Mouse (Mus musculus): ENCODE results near the gene Flt3l.
A peak's percentile ranks its signal among the peaks of the same experiment; 100 is the strongest.
"Not testable (repeated sequence)": the region's sequence is repeated elsewhere in the genome, so short reads cannot be mapped to it uniquely, and the experiment has no call there.

The Flt3l gene

DNA sequence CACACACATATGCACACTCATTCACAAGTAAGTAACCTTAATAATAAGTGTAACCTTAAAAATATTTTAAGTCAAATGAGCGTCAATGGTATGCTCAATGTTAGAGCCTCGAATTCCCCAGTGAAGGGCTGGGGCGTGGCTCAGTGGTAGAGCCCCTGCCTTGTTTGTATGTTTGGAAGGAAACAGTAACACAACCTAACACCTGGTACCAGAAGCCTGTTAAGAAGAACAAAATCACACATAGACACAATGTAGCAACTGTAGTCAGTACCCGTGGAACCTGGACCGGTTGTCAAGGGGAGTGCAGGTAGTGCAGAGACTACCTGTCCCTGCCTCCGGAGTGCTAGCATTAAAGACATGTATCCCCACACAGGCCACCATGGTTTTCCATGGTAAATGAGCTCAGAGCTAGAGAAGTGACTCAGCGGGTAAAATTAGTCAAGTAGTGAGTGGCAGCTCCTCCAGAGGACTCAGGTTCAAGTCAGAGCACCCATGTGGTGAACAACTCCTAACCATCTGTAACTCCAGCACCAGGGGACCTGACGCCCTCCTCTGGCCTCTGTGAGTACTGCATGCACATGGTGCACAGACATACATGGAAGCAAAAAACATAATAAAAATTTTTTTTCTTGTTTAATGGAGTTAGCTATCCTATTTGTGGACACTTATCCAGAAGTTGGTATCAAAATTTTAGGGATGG lies 37.5 kb downstream of the Flt3l start:
- DNase-seq (ENCODE audit: low spot score in 2 of 2) = no peak

DNA sequence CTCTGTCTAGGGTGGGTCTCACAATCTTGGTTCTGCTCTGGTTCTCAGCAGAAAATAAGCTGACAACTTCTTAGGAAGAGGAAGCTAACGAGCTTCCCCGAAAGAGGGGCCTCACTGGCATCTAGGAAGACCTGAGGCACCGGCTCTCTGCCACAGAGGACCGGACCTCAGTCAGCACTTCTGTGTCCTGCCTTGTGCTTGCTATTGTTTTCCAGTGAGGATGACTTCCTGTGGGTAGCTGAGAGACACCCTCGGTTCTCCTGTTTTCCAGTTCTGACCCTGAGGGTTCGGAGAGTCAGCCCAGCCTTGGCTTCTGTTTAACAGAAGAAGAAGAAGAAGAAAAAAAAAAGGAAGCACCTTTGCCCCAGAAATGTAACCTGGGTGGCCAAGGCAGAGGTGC lies 38.8 kb downstream of the Flt3l start:
- DNase-seq (ENCODE audit: low spot score in 2 of 2) = no peak

DNA sequence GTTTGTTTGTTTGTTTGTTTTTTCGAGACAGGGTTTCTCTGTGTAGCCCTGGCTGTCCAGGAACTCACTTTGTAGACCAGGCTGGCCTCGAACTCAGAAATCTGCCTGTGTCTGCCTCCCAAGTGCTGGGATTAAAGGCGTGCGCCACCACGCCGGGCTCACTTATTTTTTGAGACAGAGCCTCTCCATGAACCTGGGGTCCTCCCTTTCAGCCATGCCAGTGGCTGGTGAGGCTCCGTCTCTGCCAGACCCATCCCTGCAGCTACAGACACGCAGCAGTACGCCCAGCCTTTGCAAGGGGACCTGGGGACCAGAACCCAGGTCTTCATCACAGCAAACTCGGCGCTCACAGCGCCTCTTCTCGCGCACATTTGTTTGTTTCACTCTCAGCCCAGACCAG lies 40.3 kb downstream of the Flt3l start:
- not testable (repeated sequence) for DNase-seq (ENCODE audit: low spot score in 2 of 2)

DNA sequence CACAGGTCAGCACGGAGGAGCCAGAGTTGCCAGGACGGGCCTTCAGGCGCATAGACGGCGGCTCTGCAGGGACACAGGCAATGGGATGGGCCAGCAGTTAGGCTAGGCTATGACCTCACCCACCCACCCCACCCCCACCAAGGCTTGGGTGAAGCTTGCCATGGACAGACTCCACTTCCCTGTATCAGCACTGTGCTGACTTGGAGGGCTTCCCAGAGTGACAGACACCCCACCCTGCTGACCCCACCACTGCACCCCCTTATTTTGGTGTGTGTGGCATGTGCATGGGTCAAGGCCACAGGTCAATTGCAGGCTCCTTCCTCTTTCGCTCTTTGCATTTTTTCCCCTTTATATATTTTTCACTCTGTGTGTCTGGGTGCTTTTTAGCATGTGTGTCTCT lies 40.9 kb downstream of the Flt3l start:
- no peak for DNase-seq (ENCODE audit: low spot score in 2 of 2)

DNA sequence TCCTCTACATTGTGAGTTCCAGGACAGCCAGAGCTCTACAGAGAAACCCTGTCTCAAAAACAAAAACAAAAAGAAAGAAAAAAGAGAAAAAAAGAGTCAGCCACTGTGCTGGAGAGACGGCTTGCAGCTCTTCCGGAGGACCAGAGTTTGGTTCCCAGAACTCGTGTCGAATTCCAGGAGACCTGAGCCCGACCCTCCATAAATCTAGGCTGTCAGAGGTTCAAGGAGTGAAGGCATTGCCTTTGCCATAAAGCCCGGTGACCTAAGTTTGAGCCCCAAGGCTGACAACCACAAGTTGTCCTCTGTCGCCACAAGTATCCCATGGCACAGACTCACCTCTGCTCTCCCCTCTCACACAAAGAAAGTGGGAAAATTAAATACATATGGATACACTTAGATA lies 42.1 kb downstream of the Flt3l start:
- no peak for DNase-seq (ENCODE audit: low spot score in 2 of 2)

DNA sequence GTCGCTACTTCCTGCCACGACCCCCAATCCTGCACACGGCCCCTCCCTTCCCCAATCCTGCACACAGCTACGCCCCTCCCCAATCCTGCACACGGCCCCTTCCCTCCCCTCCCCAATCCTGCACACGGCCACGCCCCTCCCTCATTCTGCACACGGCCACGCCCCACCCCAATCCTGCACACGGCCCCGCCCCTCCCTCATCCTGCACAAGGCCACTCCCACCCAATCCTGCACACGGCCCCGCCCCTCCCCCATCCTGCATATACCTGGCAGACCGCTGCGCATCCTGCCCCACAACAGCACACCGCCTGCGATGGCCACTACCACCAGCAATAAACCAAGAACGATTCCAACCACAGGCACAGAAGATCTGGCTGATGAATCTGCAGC lies 42.7 kb downstream of the Flt3l start:
- no peak for DNase-seq (ENCODE audit: low spot score in 2 of 2)

DNA sequence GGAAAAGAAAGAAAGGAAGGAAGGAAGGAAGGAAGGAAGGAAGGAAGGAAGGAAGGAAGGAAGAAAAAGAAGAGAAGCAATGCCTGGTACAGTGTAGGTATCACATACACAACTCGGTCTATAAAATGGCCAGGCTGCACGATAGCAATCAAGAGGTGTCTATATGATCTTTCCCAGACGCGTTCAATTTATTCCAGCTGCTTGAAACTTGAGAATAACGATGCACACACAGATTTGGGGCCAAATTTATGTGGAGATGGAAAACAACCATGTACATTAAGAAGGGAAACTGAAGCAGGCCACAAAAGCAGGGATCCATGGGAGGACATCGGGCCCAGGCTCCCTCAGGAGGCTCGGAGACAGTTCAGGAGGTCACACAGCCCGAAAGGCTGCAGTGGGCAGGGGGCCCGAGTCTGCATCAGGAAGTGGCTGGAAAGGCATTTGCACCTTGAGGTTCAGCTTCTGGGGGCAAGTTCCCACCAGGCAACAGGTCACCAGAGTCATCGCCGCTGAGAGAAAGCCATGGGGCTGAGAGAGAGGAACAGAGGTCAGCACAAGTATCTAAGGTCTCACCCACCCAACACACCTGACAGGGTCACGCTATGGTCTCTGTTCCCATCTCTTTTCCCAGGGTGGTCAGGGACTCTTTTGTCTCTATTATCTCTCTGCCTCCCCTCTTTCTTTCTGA lies 43.3 kb downstream of the Flt3l start:
- no peak for DNase-seq (ENCODE audit: low spot score in 2 of 2)

DNA sequence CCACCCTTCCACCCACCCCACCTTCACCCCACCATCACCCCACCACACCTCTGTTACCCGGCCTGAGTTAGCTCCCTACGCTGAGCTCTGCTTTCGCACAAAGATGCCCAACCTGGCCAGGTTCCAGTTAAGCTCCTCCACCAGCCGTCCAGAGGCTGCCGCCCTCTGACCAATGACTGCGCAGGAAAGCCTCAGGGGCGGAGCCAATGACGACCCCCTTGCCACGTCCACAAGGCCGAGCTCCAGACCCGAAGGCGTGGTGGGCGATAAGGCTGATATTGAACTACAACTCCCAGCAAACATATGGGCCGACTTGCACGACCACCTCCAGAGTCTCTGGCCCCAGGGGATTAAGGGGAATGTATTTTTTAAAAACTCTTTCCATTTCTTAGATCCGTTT lies 44.2 kb downstream of the Flt3l start, which contains the start of gene Rcn3:
Rcn3 (minus strand) TSS at position 174 of the 400 bp plus-strand sequence.
- peak in 1 of 2 experiments; percentile 33 for DNase-seq (ENCODE audit: low spot score in 2 of 2)

DNA sequence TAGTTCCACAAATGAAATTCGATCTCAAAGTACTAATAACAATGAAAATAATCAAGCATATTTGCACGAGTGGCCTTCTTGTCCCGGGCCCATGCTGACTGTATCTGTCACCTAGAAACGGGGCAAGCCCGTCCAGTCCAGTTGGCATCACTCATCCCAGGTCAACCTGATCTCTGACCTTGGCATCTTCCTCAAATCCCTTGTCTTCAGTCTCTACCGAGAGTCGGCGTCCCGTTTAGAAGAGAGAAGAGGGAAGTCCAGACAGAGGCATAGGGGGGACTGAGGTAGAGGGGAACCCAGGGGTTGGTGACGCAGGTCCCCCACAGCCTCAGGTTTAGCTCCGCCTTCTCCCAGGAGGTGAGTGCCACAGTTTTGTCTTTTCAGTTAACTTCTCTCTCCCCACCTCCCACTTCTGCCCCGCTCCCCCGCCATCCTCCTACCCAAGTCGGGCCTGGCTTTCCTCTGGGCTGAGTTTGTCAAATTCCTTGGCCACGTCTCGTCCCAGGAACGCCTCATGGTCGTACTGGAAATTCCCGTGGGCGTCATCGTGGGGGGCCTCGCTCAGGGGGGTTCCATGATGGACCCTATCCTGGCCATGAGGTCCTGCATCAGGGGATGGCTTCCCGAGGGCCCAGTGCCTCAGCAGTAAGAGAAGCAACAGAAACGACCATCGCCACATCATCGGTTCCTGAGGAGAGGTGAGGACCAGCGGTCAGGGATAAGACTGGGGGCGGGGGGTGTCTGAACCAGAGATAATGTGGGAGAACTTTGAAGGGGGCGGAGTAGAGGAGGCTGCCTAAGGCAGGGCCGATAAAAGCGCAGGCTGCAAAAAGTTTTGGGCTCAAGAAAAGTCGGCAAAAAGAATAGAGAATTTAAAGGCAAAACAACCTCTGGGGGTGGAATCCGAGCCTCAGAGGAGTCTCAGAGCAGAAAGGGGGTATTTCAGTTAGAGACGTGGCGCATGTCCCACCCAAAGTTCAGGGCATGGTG lies 44.9 kb downstream of the Flt3l start:
- no peak for DNase-seq (ENCODE audit: low spot score in 2 of 2)

DNA sequence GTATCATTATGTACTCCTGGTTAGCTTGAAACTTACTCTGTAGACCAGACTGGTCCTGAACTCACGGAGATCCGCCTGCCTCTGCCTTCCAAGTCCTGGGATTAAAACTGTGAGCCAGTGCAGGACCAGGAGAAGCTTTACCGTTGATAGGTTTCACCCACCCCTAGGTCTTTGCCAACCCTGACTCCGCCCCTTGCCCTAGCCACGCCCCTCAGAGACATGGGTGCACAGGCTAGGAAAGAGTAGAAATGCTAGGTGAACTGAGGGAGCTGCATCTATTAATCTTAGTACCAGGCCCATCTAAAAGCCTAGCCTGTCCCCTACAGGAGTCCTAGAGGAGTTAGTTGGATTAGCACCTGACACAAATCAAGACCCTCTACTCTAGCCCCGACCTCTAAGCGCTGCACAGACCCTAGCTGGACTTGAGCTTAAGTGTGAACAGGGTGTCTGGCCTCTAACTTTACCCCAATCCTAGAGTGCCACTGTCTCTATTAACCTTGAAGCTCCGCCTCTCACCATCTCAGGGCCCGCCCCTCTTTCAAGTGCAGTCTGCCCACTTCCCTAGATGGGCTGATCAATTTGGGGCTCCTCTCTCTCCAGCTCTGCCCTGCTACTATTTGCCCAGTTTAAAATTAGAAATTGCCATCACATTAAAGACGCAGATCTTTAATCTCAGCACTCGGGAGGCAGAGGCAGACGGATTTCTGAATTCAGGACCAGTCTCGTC lies 45.8 kb downstream of the Flt3l start:
- DNase-seq (ENCODE audit: low spot score in 2 of 2) = peak in 1 of 2 experiments; percentile 31

DNA sequence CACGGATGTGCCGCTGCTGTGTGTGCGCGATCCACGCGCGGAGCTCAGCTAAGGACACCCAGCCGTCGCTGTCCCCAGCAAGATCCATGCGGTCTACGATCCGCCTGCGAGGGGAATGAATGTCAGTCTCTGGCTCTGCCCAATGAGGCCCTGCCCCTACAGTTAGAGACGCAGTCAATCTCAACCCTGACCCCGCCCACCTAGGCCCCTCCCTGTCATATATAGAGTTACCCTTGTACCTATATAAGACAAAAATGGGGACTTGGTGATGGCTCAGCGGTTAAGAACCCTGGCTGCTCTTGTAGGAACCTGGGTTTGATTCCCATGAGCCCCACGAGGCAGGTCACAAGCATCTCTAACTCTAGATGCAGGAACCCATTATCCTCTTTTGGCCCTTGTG lies 47.6 kb downstream of the Flt3l start:
- DNase-seq (ENCODE audit: low spot score in 2 of 2) = no peak

DNA sequence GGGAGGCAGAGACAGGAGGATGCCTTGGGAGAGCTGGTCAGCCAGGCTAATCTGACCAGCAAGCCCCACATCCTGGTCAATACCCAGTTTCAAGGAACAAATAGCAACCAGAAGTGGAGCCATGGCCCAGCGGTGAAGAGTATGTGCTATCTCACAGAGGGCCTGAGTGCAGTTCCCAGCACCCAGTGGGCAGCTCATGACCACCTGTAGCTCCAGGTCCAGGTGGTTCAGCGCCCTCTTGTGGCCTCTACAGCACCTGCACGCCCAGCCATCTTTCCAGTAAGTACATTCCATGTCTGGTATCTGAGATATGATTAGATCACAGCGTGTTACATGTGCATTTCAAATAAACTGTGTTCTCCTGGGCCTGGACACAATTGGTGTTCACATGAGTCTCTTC lies 50.1 kb downstream of the Flt3l start:
- no peak for DNase-seq (ENCODE audit: low spot score in 2 of 2)

DNA sequence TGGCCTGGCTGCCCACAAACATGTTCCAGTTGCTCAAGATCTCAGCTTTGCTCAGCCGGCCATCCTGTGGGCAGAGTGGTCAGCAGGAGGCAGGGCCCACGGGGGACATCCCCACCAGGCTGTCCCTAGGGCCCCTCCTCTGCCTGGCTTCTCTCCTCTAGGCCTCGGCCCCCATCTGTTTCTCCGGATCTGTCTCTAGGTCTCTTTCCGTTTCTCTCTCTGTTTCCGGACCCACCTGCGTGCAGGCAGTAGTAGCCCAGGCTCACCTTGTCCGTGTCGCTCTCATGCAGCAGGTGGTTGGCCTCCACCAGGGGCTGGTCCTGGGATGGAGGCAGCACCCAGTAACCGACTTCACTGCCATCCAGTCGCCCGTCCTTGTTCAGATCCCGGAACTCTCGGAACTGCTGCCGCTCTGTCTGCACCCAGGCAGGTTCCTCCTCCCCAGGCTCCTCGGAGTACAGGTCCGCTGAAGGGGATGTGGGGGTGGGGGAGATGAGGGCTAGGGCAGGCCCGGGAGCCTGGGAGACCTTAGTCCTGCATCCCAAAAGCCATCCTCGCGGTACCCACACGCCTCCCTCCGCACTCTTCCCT lies 52.8 kb downstream of the Flt3l start:
- DNase-seq (ENCODE audit: low spot score in 2 of 2) = no peak

DNA sequence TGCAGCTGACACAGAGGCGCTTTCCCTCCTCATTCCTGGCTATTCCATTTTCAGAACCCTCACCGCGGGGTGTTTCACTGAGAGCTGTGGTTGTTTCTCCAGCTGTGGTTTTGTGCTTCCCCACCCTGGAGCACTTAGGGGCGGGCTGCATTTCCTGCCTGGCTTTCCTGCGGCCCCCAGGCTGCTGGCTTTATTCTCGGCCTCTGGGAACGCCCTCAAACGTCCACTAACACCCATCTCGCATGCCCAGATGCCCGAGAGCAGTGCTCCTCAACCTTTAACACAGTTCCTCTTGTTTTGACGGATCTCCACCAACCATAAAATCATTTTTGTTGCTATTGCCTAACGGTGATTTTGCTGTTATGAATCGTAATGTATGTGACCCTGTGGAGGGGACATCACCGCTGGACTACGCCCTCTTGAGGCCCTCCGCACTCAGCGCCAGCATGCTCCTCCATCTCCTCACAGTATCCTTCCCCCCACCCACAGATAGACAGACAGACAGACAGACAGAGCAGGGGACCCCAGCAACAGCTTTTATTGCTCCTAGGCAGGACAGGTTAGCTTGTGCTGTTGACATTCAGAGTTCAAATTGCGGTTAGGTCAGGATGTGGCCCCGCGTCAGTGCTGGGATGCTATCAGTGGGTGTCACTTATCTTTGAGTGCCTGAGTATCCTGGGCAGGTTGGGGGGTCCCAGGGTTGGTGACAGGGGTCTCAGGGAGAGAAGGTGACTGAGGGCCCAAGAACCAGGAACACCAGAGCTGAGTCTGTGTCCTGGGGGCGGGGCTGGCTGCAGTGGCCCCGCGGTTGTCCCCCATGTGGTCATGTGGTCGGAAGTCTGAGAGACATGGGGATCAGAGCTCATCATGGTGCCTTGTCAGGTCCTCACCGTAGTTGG lies 53.6 kb downstream of the Flt3l start:
- peak; percentile 35 to 41 for DNase-seq (ENCODE audit: low spot score in 2 of 2)

DNA sequence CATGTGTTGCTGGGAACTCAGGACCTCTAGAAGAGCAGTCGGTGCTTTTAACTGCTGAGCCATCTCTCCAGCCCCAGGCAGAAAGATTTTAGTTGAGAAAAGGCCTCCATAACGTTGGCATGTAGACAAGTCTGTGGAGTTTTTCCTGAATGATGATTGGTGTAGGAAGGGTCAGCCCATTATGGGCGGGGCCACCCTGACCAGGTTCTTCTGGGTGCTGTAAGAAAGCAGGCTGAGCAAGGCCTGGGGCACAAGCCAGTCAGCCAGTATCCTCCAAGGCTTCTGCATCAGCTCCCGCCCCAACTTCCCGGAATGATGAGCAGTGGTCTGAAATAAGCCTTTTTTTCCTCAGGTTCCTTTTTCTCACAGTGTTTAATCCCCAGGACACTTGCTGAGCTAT lies 55.2 kb downstream of the Flt3l start:
- no peak for DNase-seq (ENCODE audit: low spot score in 2 of 2)

DNA sequence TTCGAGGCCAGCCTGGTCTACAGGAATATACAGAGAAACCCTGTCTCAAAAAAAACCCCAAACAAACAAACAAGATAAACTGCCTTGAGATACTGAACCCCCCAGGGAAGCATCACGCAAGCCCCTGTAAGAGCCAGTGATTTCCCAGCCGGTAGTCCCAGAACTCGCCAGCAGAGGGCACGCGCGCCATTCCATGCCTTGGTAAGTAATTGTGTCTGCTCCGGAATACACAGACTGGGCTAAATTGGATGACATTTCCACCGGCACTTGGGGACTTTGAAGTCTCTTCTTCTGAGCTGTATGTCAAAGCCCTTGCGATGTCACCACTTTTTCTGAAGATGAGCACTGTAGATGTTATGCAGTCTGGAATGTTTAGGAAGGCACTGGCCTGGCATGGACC lies 56.4 kb downstream of the Flt3l start:
- DNase-seq (ENCODE audit: low spot score in 2 of 2) = peak; percentile 84 to 88

All from spleen, postnatal 14 days (tissue).